Mouse (Mus musculus): ENCODE data around the gene Cdhr3.

GRCm38 (mm10) chr12:33130401-33130800, 37.7 kb upstream of the Cdhr3 start:
- TF ChIP-seq CTCF (IDR thresholded peaks at IDR 0.05; ENCODE audit: low read depth, low read length) (no peak), POLR2A (IDR thresholded peaks at IDR 0.05; ENCODE audit: borderline replicate concordance, low read depth, low read length) (no peak)
